Mouse (Mus musculus) leukemia stem cell, adult 10-12 weeks (primary cell): ENCODE results near the gene Tmem132d. TPM values are rescaled to one million over a fixed set of nuclear protein-coding genes. Genes with fewer than 3 reads are reported as not detected.

Source experiments
- polyA plus RNA-seq: library from polyadenylated mRNA; stranded (reverse); fragments of >175 nt; gene quantifications from 2 replicates; pipeline ENCODE4 v1.2.3, GENCODE M21; 2012; ENCODE audit warnings: low replicate concordance

Tmem132d gene
- polyA plus RNA-seq = not detected in 2 replicates

DNA sequence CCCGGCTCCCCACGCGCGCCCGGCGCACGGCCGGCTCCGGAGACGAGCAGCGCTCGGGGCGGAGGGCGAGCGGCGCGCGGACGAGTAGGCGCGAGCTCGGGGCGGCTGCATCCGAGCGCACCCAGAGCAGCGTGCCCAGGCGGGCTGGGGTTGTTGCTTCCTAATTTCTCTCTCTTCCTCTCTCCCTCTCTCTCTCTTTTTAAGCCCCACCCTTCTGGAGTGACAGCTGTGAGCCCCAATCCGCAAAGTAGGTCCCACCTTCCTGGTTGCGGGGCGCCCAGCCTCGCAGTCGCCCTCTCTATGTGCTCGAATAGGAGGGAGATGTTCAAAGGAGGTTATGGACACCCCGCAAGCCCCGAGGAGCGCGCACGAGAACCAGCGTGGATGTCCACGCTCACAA, at the start of gene Tmem132d:
TSS of gene Tmem132d (minus strand) at position 162 of the 400 bp plus-strand sequence.

Other genes with a start within 250 kb of the Tmem132d start
- not detected in 2 replicates for gene Fzd10, start 167.8 kb upstream of the Tmem132d start, polyA plus RNA-seq